Mouse (Mus musculus): ENCODE measurements around the gene Slc6a1. TPM values are rescaled to one million over a fixed set of nuclear protein-coding genes. Genes with fewer than 3 reads are reported as not detected.
"Not testable (repeated sequence)": the region's sequence is repeated elsewhere in the genome, so short reads cannot be mapped to it uniquely, and the experiment has no call there.

The Slc6a1 gene
- polyA plus RNA-seq, 1 experiment from 2014 or later = 5.1 TPM

DNA sequence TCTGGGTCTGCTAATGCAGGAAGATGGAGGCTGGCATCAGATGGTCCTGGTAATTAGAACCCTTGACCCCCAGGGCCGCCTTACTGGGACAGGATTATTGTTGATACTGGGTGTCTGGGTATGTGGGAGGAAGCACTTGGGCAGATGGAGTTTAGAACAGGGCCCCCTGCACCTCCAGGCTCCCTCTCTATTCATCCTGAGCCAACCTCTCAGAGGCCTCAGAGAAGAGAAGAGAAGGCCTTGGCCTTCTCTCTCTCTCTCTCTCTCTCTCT, 54.4 kb downstream of the Slc6a1 start:
- DNase-seq (ENCODE audit: extremely low spot score, low spot score) = no peak
- Histone ChIP-seq H3K27me3 (ENCODE audit: poor library complexity, severe bottlenecking) (0 out of 2 replicates have a peak, but pooled peaks cover 8% of the 10 kb centered on the region), H3K36me3 (replicated peaks) (no peaks in the 10 kb centered on the region), H3K27ac (no peak overlapping the region), H3K9me3 (no peaks in the 10 kb centered on the region), H3K4me3 (no peak overlapping the region), H3K4me1 (peaks cover 10% of the 10 kb centered on the region)
- 65% methylated on average over 1 of the region's 1 CpGs for WGBS

GRCm38 (mm10) chr6:114341381-114341780, 58.9 kb downstream of the Slc6a1 start:
- not testable (repeated sequence) for H3K4me1 ChIP-seq; DNase-seq (ENCODE audit: extremely low spot score, low spot score); H3K4me3 ChIP-seq; H3K9me3 ChIP-seq; H3K36me3 ChIP-seq (replicated peaks); H3K27ac ChIP-seq
- peaks cover 21% of the 10 kb centered on the region for H3K27me3 ChIP-seq (ENCODE audit: poor library complexity, severe bottlenecking)

GRCm38 (mm10) chr6:114343740-114344139, 61.3 kb downstream of the Slc6a1 start:
- DNase-seq (ENCODE audit: extremely low spot score, low spot score) = peak; percentile 41
- Histone ChIP-seq H3K4me3 (no peak overlapping the region), H3K27me3 (ENCODE audit: poor library complexity, severe bottlenecking) (peaks cover 25% of the 10 kb centered on the region), H3K27ac (no peak overlapping the region), H3K36me3 (replicated peaks) (no peaks in the 10 kb centered on the region), H3K4me1 (peaks cover 12% of the 10 kb centered on the region), H3K9me3 (no peaks in the 10 kb centered on the region)
- 16% methylated on average over 3 of the region's 3 CpGs for WGBS

DNA sequence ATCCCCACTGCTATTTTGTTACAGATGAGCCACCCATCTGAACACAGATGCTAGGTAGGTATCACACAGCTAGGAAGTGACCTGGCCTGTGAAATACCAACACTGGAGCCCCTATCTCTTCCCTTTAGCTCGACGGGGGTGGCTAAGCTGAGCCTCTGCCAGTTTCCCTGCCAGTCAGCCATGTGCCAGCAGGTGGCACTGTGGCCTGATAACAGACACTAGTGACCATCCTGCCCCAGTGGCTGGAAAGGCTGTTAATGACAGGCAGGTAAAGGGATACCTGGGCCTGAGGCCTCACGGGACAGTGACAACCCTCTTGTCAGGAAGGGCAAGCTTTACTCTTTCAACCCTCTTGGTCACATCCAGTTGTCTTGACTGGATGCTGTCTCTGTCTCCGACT, 62.7 kb downstream of the Slc6a1 start:
- 42% methylated on average over 4 of the region's 4 CpGs for WGBS
- H3K27me3 ChIP-seq (ENCODE audit: poor library complexity, severe bottlenecking) = peaks cover 25% of the 10 kb centered on the region
- no peak overlapping the region for H3K27ac ChIP-seq
- peak; percentile 37 for DNase-seq (ENCODE audit: extremely low spot score, low spot score)
- H3K9me3 ChIP-seq = no peaks in the 10 kb centered on the region
- H3K4me3 ChIP-seq = no peak overlapping the region
- H3K4me1 ChIP-seq = peaks cover 14% of the 10 kb centered on the region
- no peaks in the 10 kb centered on the region for H3K36me3 ChIP-seq (replicated peaks)

GRCm38 (mm10) chr6:114347831-114348754, 65.7 kb downstream of the Slc6a1 start:
- peak; percentile 23 for DNase-seq (ENCODE audit: extremely low spot score, low spot score)
- peaks cover 14% of the 10 kb centered on the region for H3K4me1 ChIP-seq
- no peaks in the 10 kb centered on the region for H3K9me3 ChIP-seq
- no peak overlapping the region for H3K4me3 ChIP-seq
- peaks cover 18% of the 10 kb centered on the region for H3K27me3 ChIP-seq (ENCODE audit: poor library complexity, severe bottlenecking)
- 53% methylated on average over 13 of the region's 13 CpGs for WGBS
- H3K36me3 ChIP-seq (replicated peaks) = no peaks in the 10 kb centered on the region
- no peak overlapping the region for H3K27ac ChIP-seq

DNA sequence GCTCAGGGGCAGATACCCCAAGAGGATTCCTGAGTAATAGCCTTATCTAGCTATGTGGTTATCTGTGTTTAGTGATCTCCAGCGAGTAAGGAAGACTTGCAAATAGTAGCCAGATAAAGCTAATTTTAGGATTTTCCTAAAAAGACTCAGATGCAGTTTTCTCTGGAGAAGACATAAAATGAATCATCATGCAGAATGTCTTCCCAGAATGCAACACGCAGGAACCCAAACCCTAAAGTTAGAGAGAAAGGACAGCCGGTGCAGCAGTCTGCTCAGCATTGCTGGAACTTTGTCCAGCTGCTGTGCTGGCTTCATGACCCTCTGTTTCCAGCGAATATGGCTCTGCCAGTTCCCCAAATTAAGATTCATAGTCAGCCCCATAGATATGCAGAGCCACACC, 72.2 kb downstream of the Slc6a1 start:
- Histone ChIP-seq H3K27me3 (ENCODE audit: poor library complexity, severe bottlenecking) (no peaks in the 10 kb centered on the region), H3K27ac (no peak overlapping the region), H3K36me3 (replicated peaks) (no peaks in the 10 kb centered on the region), H3K9me3 (no peaks in the 10 kb centered on the region), H3K4me3 (no peak overlapping the region), H3K4me1 (0 out of 2 replicates have a peak, but pooled peaks cover 4% of the 10 kb centered on the region)
- no peak for DNase-seq (ENCODE audit: extremely low spot score, low spot score)
- WGBS = 86% methylated on average over 4 of the region's 4 CpGs

- no peaks in the 10 kb centered on the region for H3K36me3 ChIP-seq (replicated peaks)
- no peak for DNase-seq (ENCODE audit: extremely low spot score, low spot score)
- WGBS = 84% methylated on average over 3 of the region's 3 CpGs
- no peak overlapping the region for H3K4me3 ChIP-seq
- H3K4me1 ChIP-seq = 0 out of 2 replicates have a peak, but pooled peaks cover 4% of the 10 kb centered on the region
- H3K9me3 ChIP-seq = no peaks in the 10 kb centered on the region
- H3K27me3 ChIP-seq (ENCODE audit: poor library complexity, severe bottlenecking) = no peaks in the 10 kb centered on the region
- H3K27ac ChIP-seq = no peak overlapping the region
Measured at GRCm38 (mm10) chr6:114358171-114358570, 75.7 kb downstream of the Slc6a1 start.

DNA sequence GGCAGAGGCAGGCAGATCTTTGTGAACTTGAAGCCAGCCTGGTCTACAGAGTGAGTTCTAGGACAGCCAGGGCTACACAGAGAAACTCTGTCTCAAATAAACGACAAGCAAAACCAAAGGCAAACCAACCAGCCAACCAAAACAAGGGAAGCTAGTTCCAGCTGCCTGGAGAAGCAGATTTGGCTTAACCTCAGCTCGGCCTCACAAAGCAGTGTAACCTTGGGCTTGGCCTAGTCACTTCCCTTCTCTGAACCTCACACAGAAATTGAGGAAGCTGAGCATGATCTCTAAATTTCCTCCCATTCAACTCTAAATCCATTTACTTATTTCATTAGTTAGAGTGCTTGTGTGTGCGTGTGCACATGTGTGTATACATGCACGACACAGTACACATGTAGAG, 79.9 kb downstream of the Slc6a1 start:
- H3K9me3 ChIP-seq = no peaks in the 10 kb centered on the region
- no peaks in the 10 kb centered on the region for H3K36me3 ChIP-seq (replicated peaks)
- no peak overlapping the region for H3K4me3 ChIP-seq
- H3K4me1 ChIP-seq = no peaks in the 10 kb centered on the region
- 78% methylated on average over 4 of the region's 4 CpGs for WGBS
- no peak for DNase-seq (ENCODE audit: extremely low spot score, low spot score)
- no peaks in the 10 kb centered on the region for H3K27me3 ChIP-seq (ENCODE audit: poor library complexity, severe bottlenecking)
- no peak overlapping the region for H3K27ac ChIP-seq

DNA sequence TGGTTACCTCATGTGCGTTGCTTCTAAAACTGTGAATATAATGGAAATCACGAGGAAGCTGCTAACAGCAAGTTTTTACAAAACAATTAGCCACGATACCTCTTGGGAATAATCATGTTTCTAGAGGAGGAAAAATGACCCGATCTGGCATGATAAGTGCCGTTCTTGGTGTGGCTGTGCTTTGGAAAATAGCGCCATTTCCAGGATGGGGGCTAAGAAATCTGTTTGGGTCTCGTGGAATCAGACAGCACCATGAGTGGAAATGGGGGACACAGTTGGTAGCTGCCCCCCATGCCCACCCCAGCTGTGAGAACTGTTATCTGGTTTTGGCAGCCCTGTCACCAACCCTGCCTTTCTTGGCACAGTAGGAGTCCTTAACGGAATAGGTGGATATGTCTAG, 81.3 kb downstream of the Slc6a1 start:
- 90% methylated on average over 8 of the region's 8 CpGs for WGBS
- H3K4me3 ChIP-seq = no peak overlapping the region
- H3K4me1 ChIP-seq = no peaks in the 10 kb centered on the region

GRCm38 (mm10) chr6:114364734-114365133, 82.3 kb downstream of the Slc6a1 start:
- Histone ChIP-seq H3K36me3 (replicated peaks) (no peaks in the 10 kb centered on the region), H3K4me3 (no peak overlapping the region), H3K4me1 (no peaks in the 10 kb centered on the region), H3K9me3 (no peaks in the 10 kb centered on the region), H3K27ac (no peak overlapping the region), H3K27me3 (ENCODE audit: poor library complexity, severe bottlenecking) (no peaks in the 10 kb centered on the region)
- WGBS = 89% methylated on average over 5 of the region's 5 CpGs
- DNase-seq (ENCODE audit: extremely low spot score, low spot score) = no peak

More for the DNA sequence above, 81.3 kb downstream of the Slc6a1 start:
- Histone ChIP-seq H3K36me3 (replicated peaks) (no peaks in the 10 kb centered on the region), H3K27me3 (ENCODE audit: poor library complexity, severe bottlenecking) (no peaks in the 10 kb centered on the region), H3K9me3 (no peaks in the 10 kb centered on the region), H3K27ac (no peak overlapping the region)
- DNase-seq (ENCODE audit: extremely low spot score, low spot score) = no peak

DNA sequence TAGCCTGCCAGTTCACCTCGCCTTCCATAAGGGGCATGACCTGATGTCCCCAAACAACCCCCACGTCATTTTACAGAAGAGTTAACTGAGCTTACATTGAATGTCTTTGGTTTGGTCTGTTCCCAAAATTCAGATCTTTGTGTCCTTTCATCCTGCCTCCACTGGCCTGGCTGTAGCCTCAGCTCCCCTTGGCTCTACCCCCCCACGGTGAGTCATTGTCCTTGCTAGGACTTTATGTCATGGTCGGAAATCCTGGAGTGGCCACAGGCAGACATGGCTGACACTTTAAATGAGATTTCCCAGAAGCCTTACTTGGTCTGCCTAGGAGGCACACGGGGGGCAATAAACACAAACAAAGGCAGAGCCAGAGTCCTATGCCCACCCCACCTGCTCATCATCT, 83.8 kb downstream of the Slc6a1 start:
- Histone ChIP-seq H3K36me3 (replicated peaks) (no peaks in the 10 kb centered on the region), H3K9me3 (no peaks in the 10 kb centered on the region), H3K4me1 (no peaks in the 10 kb centered on the region), H3K27me3 (ENCODE audit: poor library complexity, severe bottlenecking) (no peaks in the 10 kb centered on the region), H3K4me3 (no peak overlapping the region), H3K27ac (no peak overlapping the region)
- 76% methylated on average over 5 of the region's 5 CpGs for WGBS
- DNase-seq (ENCODE audit: extremely low spot score, low spot score) = no peak

Data from forebrain, embryonic 10.5 days (tissue).